Mouse (Mus musculus) kidney, adult 2 months (tissue): Measurements from ENCODE around the gene Bcl2l12. TPM values are rescaled to one million over a fixed set of nuclear protein-coding genes. Genes with fewer than 3 reads are reported as not detected.

Experiments used
- DNase-seq: peaks from one replicate; pipeline ENCODE4 v3.0.0; 2021
- H3K27ac ChIP-seq: fragments of 200-500 bp; 2 replicates; pipeline ENCODE4 v1.5.1; 2012; ENCODE audit warnings: low read depth, low read length, control low read depth, inconsistent platforms; ENCODE audit not compliant: insufficient read depth
- H3K27me3 ChIP-seq: fragments of 200-500 bp; replicated peaks from 2 replicates; pipeline ENCODE4 v1.6.1; 2012; ENCODE audit warnings: mild to moderate bottlenecking, moderate library complexity, low read length, inconsistent platforms; ENCODE audit not compliant: control insufficient read depth, insufficient read depth
- H3K36me3 ChIP-seq: fragments of 200-500 bp; 2 replicates; pipeline ENCODE4 v1.6.1; 2012; ENCODE audit warnings: mild to moderate bottlenecking, moderate library complexity, low read length, inconsistent platforms; ENCODE audit not compliant: control insufficient read depth, insufficient read depth
- H3K4me1 ChIP-seq: fragments of 200-500 bp; 2 replicates; pipeline ENCODE4 v1.6.1; 2011; ENCODE audit warnings: low read length; ENCODE audit not compliant: control insufficient read depth, insufficient read depth
- H3K4me3 ChIP-seq: fragments of 200-500 bp; 2 replicates; pipeline ENCODE4 v1.5.1; 2011; ENCODE audit warnings: mild to moderate bottlenecking, low read depth, low read length, control low read depth; ENCODE audit not compliant: insufficient read depth
- CTCF ChIP-seq: fragments of 200-500 bp; conservative IDR thresholded peaks from 2 replicates; pipeline ENCODE4 v1.5.1; 2011; ENCODE audit warnings: low read depth, mild to moderate bottlenecking, control low read depth, low read length, moderate library complexity, mixed read lengths; ENCODE audit not compliant: insufficient read depth, insufficient read length
- POLR2A ChIP-seq: fragments of 200-500 bp; IDR thresholded peaks from one replicate; pipeline ENCODE4 v1.6.1; 2011; ENCODE audit warnings: low read depth, low read length, control low read depth
- WGBS: fragments of 180-500 bp; shearing (Covaris S2); methylation state at CpG from one replicate; pipeline ENCODE4 v1.1.7; 2018; 5-methylcytosine and 5-hydroxymethylcytosine counted together
- polyA plus RNA-seq: library from polyadenylated mRNA; depleted of rRNA; stranded (reverse); fragments of >200 nt; gene quantifications from 2 replicates; pipeline ENCODE4 v1.2.3, GENCODE M21; 2012; rRNA removed

Gene Bcl2l12
- polyA plus RNA-seq, 1 experiment, result 20.0 TPM

GRCm38 (mm10) chr7:44942904-44943303 is 55.6 kb downstream of the Bcl2l12 start, which contains the start of gene Tsks:
TSS of gene Tsks (plus strand) at chr7:44943204.
- Histone ChIP-seq H3K4me3 (no peak within 1 kb of the TSS), H3K27me3 (no peaks in the 10 kb centered on the region), H3K36me3 (no peaks in the 10 kb centered on the region), H3K27ac (no peak within 1 kb of the TSS), H3K4me1 (no peaks in the 10 kb centered on the region)
- TF ChIP-seq POLR2A, result no peak
- TF ChIP-seq CTCF, result no peak
- 78% methylated on average over 7 of the region's 7 CpGs for WGBS
- DNase-seq, result no peak

Other genes starting within 250 kb of the Bcl2l12 start
- gene Zfp473, start 247.7 kb downstream of the Bcl2l12 start, polyA plus RNA-seq, result 0.04 and 0.09 TPM in 2 replicates
- 32.6 and 35.9 TPM in 2 replicates for gene Nup62, start 182.6 kb downstream of the Bcl2l12 start, polyA plus RNA-seq
- 1.5 and 9.7 TPM in 2 replicates for gene Il4i1, start 182.3 kb downstream of the Bcl2l12 start, polyA plus RNA-seq
- 42.1 and 57.2 TPM in 2 replicates for gene Atf5, start 182.1 kb downstream of the Bcl2l12 start, polyA plus RNA-seq
- gene Akt1s1, start 149.7 kb downstream of the Bcl2l12 start, polyA plus RNA-seq, result 90.6 and 121 TPM in 2 replicates
- 100 and 114 TPM in 2 replicates for gene Tbc1d17, start 149.6 kb downstream of the Bcl2l12 start, polyA plus RNA-seq
- 44.9 and 53.4 TPM in 2 replicates for gene Pnkp, start 141.6 kb downstream of the Bcl2l12 start, polyA plus RNA-seq
- 212 and 221 TPM in 2 replicates for gene Ptov1, start 128.9 kb downstream of the Bcl2l12 start, polyA plus RNA-seq
- gene Med25, start 106.0 kb downstream of the Bcl2l12 start, polyA plus RNA-seq, result 164 and 181 TPM in 2 replicates
- 59.2 and 70.9 TPM in 2 replicates for gene Fuz, start 102.6 kb downstream of the Bcl2l12 start, polyA plus RNA-seq
- 58.0 and 70.6 TPM in 2 replicates for gene Ap2a1, start 69.2 kb downstream of the Bcl2l12 start, polyA plus RNA-seq
- 0.11 and 0.65 TPM in 2 replicates for gene Tsks, start 55.5 kb downstream of the Bcl2l12 start, polyA plus RNA-seq
- gene Cpt1c, start 23.9 kb downstream of the Bcl2l12 start, polyA plus RNA-seq, result 5.6 and 8.5 TPM in 2 replicates
- 89.9 and 95.4 TPM in 2 replicates for gene Prmt1, start 12.1 kb downstream of the Bcl2l12 start, polyA plus RNA-seq
- gene Irf3, start 1.1 kb downstream of the Bcl2l12 start, polyA plus RNA-seq, result 105 and 107 TPM in 2 replicates
- gene Scaf1, start 17.7 kb upstream of the Bcl2l12 start, polyA plus RNA-seq, result 38.8 and 41.1 TPM in 2 replicates
- gene Rras, start 19.2 kb upstream of the Bcl2l12 start, polyA plus RNA-seq, result 82.3 and 84.1 TPM in 2 replicates
- gene Prr12, start 54.2 kb upstream of the Bcl2l12 start, polyA plus RNA-seq, result 7.1 and 9.1 TPM in 2 replicates
- gene Nosip, start 63.7 kb upstream of the Bcl2l12 start, polyA plus RNA-seq, result 60.4 and 67.6 TPM in 2 replicates
- 80.9 and 95.4 TPM in 2 replicates for gene Prrg2, start 64.0 kb upstream of the Bcl2l12 start, polyA plus RNA-seq
- 67.0 and 68.7 TPM in 2 replicates for gene Rcn3, start 93.5 kb upstream of the Bcl2l12 start, polyA plus RNA-seq
- 240 and 244 TPM in 2 replicates for gene Fcgrt, start 105.1 kb upstream of the Bcl2l12 start, polyA plus RNA-seq
- 176 and 310 TPM in 2 replicates for gene Rps11, start 125.7 kb upstream of the Bcl2l12 start, polyA plus RNA-seq
- 1,329 and 1,360 TPM in 2 replicates for gene Rpl13a, start 130.0 kb upstream of the Bcl2l12 start, polyA plus RNA-seq
- 5.6 TPM in 2 replicates for gene Gm45713, start 137.5 kb upstream of the Bcl2l12 start, polyA plus RNA-seq
- 36.8 and 37.7 TPM in 2 replicates for gene Flt3l, start 137.7 kb upstream of the Bcl2l12 start, polyA plus RNA-seq
- gene Pih1d1, start 155.6 kb upstream of the Bcl2l12 start, polyA plus RNA-seq, result 80.3 and 84.9 TPM in 2 replicates
- 106 and 119 TPM in 2 replicates for gene Aldh16a1, start 155.9 kb upstream of the Bcl2l12 start, polyA plus RNA-seq
- not detected in 2 replicates for gene Slc17a7, start 165.2 kb upstream of the Bcl2l12 start, polyA plus RNA-seq
- gene Gfy, start 180.9 kb upstream of the Bcl2l12 start, polyA plus RNA-seq, result not detected in 2 replicates
- gene Pth2, start 182.3 kb upstream of the Bcl2l12 start, polyA plus RNA-seq, result not detected in 2 replicates
- 0.04 and 0.05 TPM in 2 replicates for gene Ccdc155, start 206.2 kb upstream of the Bcl2l12 start, polyA plus RNA-seq
- 0.39 and 0.54 TPM in 2 replicates for gene Dkkl1, start 213.4 kb upstream of the Bcl2l12 start, polyA plus RNA-seq
- gene Tead2, start 217.0 kb upstream of the Bcl2l12 start, polyA plus RNA-seq, result 10.0 and 13.2 TPM in 2 replicates
- gene Cd37, start 240.4 kb upstream of the Bcl2l12 start, polyA plus RNA-seq, result 7.9 and 30.1 TPM in 2 replicates
- 0.05 TPM in 1 of 2 replicates, not detected in the other for gene Slc6a16, start 242.4 kb upstream of the Bcl2l12 start, polyA plus RNA-seq